Mouse (Mus musculus): Measurements from ENCODE around the gene Ppp1r14b.

Ppp1r14b gene

DNA sequence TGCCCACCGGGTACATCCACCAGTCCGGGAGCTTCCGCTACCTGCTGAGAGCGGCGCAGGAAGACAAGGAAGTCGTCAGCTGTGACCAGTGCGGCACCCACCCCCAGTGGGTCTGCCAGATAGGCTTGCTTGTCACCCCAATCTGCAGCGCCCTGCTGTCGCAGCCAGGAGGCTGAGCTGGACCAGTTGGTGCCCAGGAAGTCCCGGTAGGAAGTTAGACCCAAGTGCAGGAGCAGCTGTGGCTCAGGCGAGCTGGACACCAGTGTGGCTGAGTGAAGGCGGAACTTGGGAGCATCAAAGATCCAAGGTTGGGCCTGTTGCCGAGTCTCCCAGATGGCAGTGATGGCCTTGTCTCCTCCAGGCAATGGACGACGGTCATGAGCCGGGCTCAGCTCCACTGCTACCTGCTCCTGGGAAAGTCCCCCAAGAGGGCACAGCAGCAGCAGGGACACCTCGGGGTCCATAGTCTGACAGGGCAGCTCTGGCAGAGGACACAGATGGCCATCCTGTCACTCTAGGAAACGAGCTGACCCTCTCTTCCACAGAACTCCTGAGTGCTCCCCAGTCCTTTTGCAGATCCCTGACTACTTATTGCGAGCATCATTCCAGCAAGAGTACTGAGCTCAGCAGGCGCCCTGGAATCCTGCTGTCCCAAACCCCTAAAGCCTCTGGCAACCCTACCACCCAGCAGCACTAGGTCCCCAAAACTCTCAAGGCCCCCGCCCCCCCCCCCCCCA is 20.7 kb downstream of the Ppp1r14b start:
- DNase-seq = no peak

DNA sequence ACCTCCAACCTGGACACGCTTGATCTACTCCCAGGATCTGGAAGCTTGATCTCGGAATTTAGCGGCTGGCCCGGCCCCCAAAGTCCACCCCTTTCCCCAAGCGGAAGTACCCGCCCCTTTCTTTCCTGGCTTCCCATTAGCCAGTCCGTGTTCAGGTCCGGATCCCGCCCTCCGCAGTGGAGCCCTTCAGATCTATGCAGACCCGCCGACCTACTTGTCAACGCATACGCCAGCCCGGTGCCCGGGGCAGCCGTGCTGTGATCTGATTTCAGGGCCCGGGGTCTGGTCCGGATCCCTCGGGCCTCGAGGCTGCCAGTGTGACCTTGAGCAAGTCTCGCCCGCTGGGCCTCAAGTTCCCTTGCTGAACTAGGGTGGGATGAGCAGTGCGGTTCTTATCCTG is 21.2 kb downstream of the Ppp1r14b start, which contains the start of the genes Nudt22 and Trpt1:
Nudt22 (minus strand) TSS at position 112 of the 400 bp plus-strand sequence.
Trpt1 (plus strand) TSS at position 126 of the 400 bp plus-strand sequence.
- DNase-seq = peak; percentile 96

DNA sequence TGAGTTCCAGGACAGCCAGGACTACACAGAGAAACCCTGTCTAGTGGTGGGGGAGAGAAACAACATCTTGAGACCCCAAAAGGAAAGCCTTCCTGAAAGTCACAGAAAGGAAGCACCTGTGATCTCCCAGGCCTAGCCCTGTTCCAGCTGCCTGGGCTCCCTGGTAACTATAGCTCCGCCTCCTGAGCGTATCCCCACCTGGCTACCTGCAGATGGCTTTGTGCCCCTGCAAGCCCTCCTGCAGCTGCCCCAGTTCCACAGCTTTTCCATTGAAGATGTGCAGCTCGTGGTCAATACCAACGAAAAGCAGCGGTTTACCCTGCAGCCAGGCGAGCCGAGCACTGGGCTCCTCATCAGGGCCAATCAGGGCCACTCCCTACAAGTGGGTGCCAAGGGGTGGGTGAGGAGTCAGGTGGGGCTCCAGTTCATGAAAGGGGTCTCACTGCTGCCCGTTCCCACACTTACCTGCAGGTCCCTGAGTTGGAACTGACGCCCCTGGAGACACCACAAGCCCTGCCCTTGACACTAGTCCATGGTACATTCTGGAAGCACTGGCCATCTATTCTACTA is 23.0 kb downstream of the Ppp1r14b start:
- DNase-seq = no peak

DNA sequence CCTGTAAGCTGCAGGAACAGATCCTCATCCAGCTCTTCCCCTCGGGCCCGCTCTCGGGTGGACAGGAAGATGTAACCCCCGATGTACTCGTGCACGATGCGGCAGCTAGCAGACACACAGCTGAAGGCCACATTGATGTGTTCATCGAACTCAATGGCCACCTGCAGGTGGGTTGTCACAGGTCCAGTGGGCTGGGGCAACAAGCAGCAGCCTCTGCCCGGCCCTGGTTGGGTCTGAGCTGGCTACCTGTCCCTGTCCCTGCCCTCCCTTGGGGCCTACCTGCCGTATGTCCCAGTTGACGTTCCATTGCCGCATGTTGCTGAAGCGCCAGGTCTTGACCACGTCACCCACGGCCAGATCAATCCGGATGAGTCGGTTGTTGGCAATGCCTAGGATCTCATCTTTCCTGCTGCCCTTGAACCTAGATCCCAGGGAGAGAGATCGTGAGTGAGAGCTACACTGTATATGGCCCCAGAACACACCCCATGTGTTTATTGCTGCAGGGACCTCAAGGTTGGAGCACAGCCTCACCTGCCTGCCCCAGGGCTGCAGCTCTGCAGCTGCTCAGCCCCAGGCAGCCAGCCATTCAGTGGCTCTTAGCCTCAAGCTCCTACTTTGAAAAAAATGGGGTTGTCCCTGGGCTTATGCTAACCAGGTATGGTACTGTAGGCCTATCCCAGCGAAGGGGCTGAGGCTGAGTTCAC is 24.7 kb downstream of the Ppp1r14b start:
- no peak for DNase-seq

DNA sequence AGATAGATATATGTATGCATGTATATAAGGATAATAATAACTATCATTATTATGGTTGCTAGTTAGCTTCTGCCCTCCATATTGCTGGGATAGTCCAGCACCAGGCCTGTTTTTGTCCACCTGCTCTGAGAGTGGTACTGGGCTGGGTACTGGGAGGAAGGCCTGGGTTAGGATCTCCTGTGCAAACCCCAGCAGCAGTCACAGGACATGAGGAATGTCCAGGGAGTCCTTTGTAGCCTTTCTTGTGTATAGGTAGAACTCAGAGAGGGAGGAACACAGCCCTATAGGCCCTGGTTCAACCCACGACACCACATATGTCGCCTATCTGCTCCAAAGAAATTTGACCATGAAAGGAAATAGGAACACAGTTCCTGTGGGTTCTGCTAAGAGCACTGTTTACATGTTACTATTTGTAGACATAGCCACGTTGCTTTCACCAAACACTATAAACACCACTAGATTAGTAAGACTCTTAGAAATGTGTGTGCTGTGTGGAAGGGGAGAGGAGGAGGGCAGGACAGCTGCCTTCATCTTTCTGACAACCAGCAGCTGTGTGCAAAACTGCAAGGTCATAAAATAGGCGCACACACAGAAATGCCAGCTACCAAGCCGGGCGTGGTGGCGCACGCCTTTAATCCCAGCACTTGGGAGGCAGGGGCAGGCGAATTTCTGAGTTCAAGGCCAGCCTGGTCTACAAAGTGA is 32.3 kb downstream of the Ppp1r14b start:
- no peak for DNase-seq

DNA sequence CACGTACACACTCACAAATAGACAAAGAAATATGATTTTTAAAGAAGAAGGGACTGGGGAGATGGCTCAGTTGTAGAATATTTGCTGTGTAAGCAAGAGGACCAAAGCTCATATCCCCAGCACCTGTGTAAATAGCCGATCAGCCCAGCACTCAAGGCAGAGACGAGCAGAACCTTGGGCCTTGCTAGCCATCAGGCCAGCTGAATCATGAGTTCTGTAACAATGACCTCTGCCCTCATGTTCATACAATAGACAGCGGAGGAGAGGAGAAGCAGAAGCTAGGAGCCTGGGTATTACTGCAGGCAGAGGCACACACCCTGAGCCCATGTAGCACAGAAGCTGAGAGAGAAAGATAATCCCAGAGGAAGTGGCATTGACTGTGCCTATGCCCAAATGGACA is 37.7 kb downstream of the Ppp1r14b start:
- no peak for DNase-seq

DNA sequence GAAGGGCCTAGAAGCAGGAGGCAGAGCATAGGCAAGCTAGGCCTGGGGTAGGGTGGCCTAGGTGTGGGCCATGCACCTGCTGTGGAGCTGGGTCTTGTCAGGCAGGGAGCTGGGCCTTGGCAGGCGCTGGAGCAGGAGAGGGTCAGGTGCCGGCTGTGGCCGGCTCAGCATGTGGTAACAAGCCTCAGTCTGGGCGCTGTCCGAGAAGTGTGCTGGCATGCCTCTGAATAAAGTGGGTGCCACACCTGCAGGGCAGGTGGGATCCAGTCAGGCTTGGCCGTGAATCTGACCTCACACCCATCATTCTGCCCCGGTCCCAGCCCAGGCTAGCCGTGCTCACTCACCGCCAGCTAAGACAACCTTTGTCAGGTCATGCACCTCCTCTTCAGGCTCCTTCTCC is 39.2 kb downstream of the Ppp1r14b start:
- no peak for DNase-seq

DNA sequence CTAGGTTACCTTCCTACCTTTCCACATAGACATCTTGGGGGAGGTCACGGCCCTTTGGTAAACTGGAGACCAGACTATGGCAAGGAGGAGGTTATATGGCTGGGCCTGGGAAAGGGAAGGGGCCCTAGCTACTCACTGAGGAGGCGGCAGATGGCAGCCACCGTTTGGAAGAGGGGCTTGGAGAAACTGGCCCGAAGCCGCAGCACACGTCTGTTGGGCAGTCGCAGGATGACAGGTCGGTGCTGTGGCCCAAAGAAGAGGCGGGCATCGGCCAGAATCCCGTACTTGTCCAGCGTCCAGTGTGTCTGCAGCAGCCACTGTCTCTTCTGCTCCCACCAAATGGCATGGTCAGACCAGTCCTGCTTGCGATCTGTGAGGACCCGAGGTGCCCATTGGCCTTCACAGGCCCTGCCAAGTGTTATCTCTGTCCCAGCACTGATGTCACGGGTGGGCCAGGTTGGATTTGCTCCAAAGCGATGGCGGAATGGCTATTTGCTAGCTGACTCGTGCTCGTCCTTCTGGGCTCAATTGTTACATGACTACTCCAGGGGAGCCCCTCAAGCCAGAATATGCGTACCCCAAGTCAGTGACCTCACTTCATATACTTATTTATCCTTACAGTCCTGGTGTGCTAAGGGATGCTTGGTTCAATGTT is 39.8 kb downstream of the Ppp1r14b start:
- DNase-seq = no peak

DNA sequence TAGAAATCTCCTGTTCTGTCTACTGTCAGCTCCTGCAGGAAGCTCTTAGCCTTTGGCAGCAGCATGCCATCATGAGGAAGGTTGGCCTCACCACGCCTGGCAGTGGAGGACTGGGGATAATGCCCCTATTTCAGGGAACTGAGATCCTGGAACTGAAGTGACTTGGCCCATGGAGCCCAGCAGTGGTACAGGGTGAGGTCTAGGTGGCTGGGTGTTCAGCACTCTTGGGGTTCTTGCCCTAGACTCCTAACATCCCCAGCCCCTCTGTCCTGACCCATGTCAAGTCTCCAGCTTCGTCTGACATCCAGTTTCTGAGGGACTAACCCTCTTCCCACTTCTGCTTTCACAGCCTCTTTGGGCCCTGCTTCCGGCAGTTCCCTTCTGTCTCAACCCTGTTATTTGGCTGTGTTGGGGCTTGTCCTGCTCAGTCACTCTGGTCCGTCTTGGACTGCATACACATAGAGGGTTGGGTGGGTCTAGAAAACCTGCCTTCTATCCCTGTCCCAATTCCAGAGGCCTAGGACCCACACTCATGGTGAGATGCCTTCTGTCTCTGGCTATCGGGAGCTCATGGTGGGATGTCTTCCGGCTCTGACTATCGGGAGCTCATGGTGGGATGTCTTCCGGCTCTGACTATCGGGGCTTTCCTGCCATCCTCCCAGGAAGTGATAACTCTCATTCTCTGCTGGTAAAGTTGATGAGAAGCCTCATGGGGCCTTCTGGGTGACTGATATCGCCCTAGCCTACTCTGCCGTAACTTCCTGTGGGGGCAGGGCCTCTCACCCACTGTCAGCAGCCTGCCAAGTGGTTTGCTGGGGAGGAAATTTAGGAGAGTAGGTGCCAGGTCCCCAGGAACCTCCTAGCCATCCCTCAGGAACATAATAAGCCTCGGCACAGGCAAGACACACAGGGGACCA is 43.0 kb downstream of the Ppp1r14b start:
- DNase-seq = peak; percentile 45

DNA sequence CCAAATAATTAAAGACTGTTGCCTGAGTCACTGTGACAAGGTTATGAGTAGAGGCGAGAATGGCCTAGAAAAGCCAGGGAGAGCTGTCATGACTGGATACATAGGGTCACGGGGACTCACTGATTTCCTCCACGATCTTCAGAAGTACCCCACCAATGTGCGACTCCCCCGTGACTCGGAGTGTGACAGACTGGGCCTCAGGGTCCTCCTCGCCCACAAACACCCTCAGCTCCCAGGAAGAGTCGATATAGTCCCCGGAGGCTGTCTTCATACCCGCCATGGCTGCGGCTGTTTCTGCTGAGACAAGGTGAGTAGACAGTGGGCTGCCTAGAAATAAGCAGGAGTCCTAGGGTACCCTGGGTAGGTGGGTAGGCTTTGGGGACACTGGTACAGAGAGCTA is 43.8 kb downstream of the Ppp1r14b start:
- no peak for DNase-seq

DNA sequence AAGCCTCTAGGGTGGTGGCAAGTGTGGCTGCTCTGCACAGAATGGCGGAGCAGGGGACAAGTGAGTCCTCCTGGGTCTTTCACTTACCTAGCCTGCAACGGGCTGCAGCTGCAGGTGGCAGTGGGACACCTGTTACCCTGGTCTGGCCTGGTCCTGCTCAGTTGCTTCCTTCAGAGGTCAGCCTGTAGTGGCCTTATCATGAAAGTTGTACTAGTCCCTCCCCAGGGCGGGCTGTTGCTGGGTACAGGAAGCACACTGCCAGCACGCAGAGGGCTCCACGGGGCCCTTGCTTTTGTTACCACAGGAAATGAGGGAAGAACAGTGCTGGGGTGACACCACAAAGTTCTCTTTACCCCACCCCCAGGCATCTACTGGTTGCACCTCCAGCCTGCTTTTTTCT is 44.4 kb downstream of the Ppp1r14b start, which contains the start of gene Fermt3:
Fermt3 (minus strand) TSS at position 279 of the 400 bp plus-strand sequence.
- peak; percentile 86 for DNase-seq

DNA sequence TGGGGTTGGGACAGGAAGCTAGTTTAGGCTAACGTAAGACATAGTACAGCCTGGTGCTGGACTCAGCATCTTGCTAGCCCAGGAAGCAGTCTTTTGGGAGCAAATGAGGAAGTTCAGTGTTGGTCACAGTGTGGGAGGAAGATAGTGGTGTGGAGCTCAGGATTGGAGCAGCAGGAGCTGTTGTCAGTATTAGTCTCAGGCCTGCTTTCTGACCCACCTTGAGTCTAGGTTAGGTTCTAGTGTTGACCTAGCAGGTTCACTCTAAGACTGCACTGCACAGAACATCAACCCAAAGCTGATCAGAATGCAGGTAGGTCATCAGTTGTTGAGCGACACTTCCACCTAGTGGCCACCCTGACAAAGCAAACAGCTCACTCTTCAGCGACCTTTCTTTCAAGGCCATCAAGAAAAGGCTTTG is 45.5 kb downstream of the Ppp1r14b start:
- peak; percentile 80 for DNase-seq
